Mouse (Mus musculus): Measurements from ENCODE around the gene Pigl. TPM values are rescaled to one million over a fixed set of nuclear protein-coding genes. Genes with fewer than 3 reads are reported as not detected.
"Not testable (repeated sequence)": the region's sequence is repeated elsewhere in the genome, so short reads cannot be mapped to it uniquely, and the experiment has no call there.

Gene Pigl
- polyA plus RNA-seq, 1 experiment from 2014 or later, result 10.5 TPM

GRCm38 (mm10) chr11:62463225-62463915 lies 5.1 kb downstream of the Pigl start:
- ATAC-seq (ENCODE audit: low read depth), result no peak
- Histone ChIP-seq H3K36me3 (ENCODE audit: control insufficient read depth, insufficient read depth, low read length) (no peaks in the 10 kb centered on the region), H3K4me1 (replicated peaks; ENCODE audit: control insufficient read depth, insufficient read depth, low read length) (peaks cover 6% of the 10 kb centered on the region), H3K9ac (ENCODE audit: low read length) (no peak overlapping the region), H3K9me3 (ENCODE audit: control insufficient read depth, low read length) (no peaks in the 10 kb centered on the region), H3K4me2 (ENCODE audit: low read depth, low read length) (no peak overlapping the region), H3K4me3 (ENCODE audit: low read length) (no peak overlapping the region), H3K27ac (ENCODE audit: low read length) (no peak overlapping the region), H3K27me3 (ENCODE audit: control insufficient read depth, insufficient read depth, low read depth, low read length) (no peaks in the 10 kb centered on the region)
- WGBS, result 72% methylated on average over 2 of the region's 2 CpGs

- WGBS, result 99% methylated on average over 3 of the region's 3 CpGs
- Histone ChIP-seq H3K9me3 (ENCODE audit: control insufficient read depth, low read length) (no peaks in the 10 kb centered on the region), H3K4me1 (replicated peaks; ENCODE audit: control insufficient read depth, insufficient read depth, low read length) (no peaks in the 10 kb centered on the region), H3K4me2 (ENCODE audit: low read depth, low read length) (no peak overlapping the region), H3K4me3 (ENCODE audit: low read length) (no peak overlapping the region), H3K27me3 (ENCODE audit: control insufficient read depth, insufficient read depth, low read depth, low read length) (no peaks in the 10 kb centered on the region), H3K27ac (ENCODE audit: low read length) (no peak overlapping the region), H3K9ac (ENCODE audit: low read length) (no peak overlapping the region), H3K36me3 (ENCODE audit: control insufficient read depth, insufficient read depth, low read length) (no peaks in the 10 kb centered on the region)
- no peak for ATAC-seq (ENCODE audit: low read depth)
Measured at GRCm38 (mm10) chr11:62464696-62465095, 6.4 kb downstream of the Pigl start.

- no peaks in the 10 kb centered on the region for H3K27me3 ChIP-seq (ENCODE audit: control insufficient read depth, insufficient read depth, low read depth, low read length)
- no peak overlapping the region for H3K27ac ChIP-seq (ENCODE audit: low read length)
- H3K4me3 ChIP-seq (ENCODE audit: low read length), result no peak overlapping the region
- H3K4me1 ChIP-seq (replicated peaks; ENCODE audit: control insufficient read depth, insufficient read depth, low read length), result no peaks in the 10 kb centered on the region
- H3K9me3 ChIP-seq (ENCODE audit: control insufficient read depth, low read length), result no peaks in the 10 kb centered on the region
- H3K4me2 ChIP-seq (ENCODE audit: low read depth, low read length), result no peak overlapping the region
- H3K36me3 ChIP-seq (ENCODE audit: control insufficient read depth, insufficient read depth, low read length), result no peaks in the 10 kb centered on the region
- H3K9ac ChIP-seq (ENCODE audit: low read length), result no peak overlapping the region
- ATAC-seq (ENCODE audit: low read depth), result no peak
- 86% methylated on average over 3 of the region's 3 CpGs for WGBS
Measured at GRCm38 (mm10) chr11:62465849-62466248, 7.6 kb downstream of the Pigl start.

GRCm38 (mm10) chr11:62466546-62466945 lies 8.3 kb downstream of the Pigl start:
- Histone ChIP-seq H3K9ac (ENCODE audit: low read length) (no peak overlapping the region), H3K4me1 (replicated peaks; ENCODE audit: control insufficient read depth, insufficient read depth, low read length) (no peaks in the 10 kb centered on the region), H3K9me3 (ENCODE audit: control insufficient read depth, low read length) (no peaks in the 10 kb centered on the region), H3K27me3 (ENCODE audit: control insufficient read depth, insufficient read depth, low read depth, low read length) (no peaks in the 10 kb centered on the region), H3K4me3 (ENCODE audit: low read length) (no peak overlapping the region), H3K4me2 (ENCODE audit: low read depth, low read length) (no peak overlapping the region), H3K27ac (ENCODE audit: low read length) (no peak overlapping the region), H3K36me3 (ENCODE audit: control insufficient read depth, insufficient read depth, low read length) (no peaks in the 10 kb centered on the region)
- 86% methylated on average over 3 of the region's 3 CpGs for WGBS
- ATAC-seq (ENCODE audit: low read depth), result no peak

GRCm38 (mm10) chr11:62467289-62467688 lies 9.0 kb downstream of the Pigl start:
- H3K9me3 ChIP-seq (ENCODE audit: control insufficient read depth, low read length); H3K27ac ChIP-seq (ENCODE audit: low read length); H3K4me3 ChIP-seq (ENCODE audit: low read length); ATAC-seq (ENCODE audit: low read depth); H3K4me1 ChIP-seq (replicated peaks; ENCODE audit: control insufficient read depth, insufficient read depth, low read length); H3K9ac ChIP-seq (ENCODE audit: low read length); H3K36me3 ChIP-seq (ENCODE audit: control insufficient read depth, insufficient read depth, low read length); H3K27me3 ChIP-seq (ENCODE audit: control insufficient read depth, insufficient read depth, low read depth, low read length); H3K4me2 ChIP-seq (ENCODE audit: low read depth, low read length): not testable (repeated sequence)

GRCm38 (mm10) chr11:62470451-62470850 lies 12.2 kb downstream of the Pigl start:
- no peak overlapping the region for H3K9ac ChIP-seq (ENCODE audit: low read length)
- 92% methylated on average over 6 of the region's 6 CpGs for WGBS

GRCm38 (mm10) chr11:62473516-62473915 lies 15.3 kb downstream of the Pigl start:
- ATAC-seq (ENCODE audit: low read depth), result no peak
- no peaks in the 10 kb centered on the region for H3K9me3 ChIP-seq (ENCODE audit: control insufficient read depth, low read length)
- 94% methylated on average over 5 of the region's 5 CpGs for WGBS
- no peaks in the 10 kb centered on the region for H3K36me3 ChIP-seq (ENCODE audit: control insufficient read depth, insufficient read depth, low read length)
- H3K9ac ChIP-seq (ENCODE audit: low read length), result no peak overlapping the region
- no peak overlapping the region for H3K4me3 ChIP-seq (ENCODE audit: low read length)
- H3K27me3 ChIP-seq (ENCODE audit: control insufficient read depth, insufficient read depth, low read depth, low read length), result no peaks in the 10 kb centered on the region
- H3K4me1 ChIP-seq (replicated peaks; ENCODE audit: control insufficient read depth, insufficient read depth, low read length), result no peaks in the 10 kb centered on the region
- H3K27ac ChIP-seq (ENCODE audit: low read length), result no peak overlapping the region
- H3K4me2 ChIP-seq (ENCODE audit: low read depth, low read length), result no peak overlapping the region

More at GRCm38 (mm10) chr11:62470451-62470850, 12.2 kb downstream of the Pigl start:
- no peak overlapping the region for H3K4me3 ChIP-seq (ENCODE audit: low read length)
- H3K4me2 ChIP-seq (ENCODE audit: low read depth, low read length), result no peak overlapping the region
- H3K27ac ChIP-seq (ENCODE audit: low read length), result no peak overlapping the region
- no peaks in the 10 kb centered on the region for H3K36me3 ChIP-seq (ENCODE audit: control insufficient read depth, insufficient read depth, low read length)
- no peak for ATAC-seq (ENCODE audit: low read depth)
- H3K27me3 ChIP-seq (ENCODE audit: control insufficient read depth, insufficient read depth, low read depth, low read length), result no peaks in the 10 kb centered on the region
- H3K9me3 ChIP-seq (ENCODE audit: control insufficient read depth, low read length), result no peaks in the 10 kb centered on the region
- H3K4me1 ChIP-seq (replicated peaks; ENCODE audit: control insufficient read depth, insufficient read depth, low read length), result no peaks in the 10 kb centered on the region

- no peaks in the 10 kb centered on the region for H3K9me3 ChIP-seq (ENCODE audit: control insufficient read depth, low read length)
- no peak overlapping the region for H3K9ac ChIP-seq (ENCODE audit: low read length)
- ATAC-seq (ENCODE audit: low read depth), result no peak
- H3K27ac ChIP-seq (ENCODE audit: low read length), result no peak overlapping the region
- H3K36me3 ChIP-seq (ENCODE audit: control insufficient read depth, insufficient read depth, low read length), result no peaks in the 10 kb centered on the region
- H3K4me1 ChIP-seq (replicated peaks; ENCODE audit: control insufficient read depth, insufficient read depth, low read length), result no peaks in the 10 kb centered on the region
- no peak overlapping the region for H3K4me2 ChIP-seq (ENCODE audit: low read depth, low read length)
- WGBS, result 85% methylated on average over 4 of the region's 4 CpGs
- no peaks in the 10 kb centered on the region for H3K27me3 ChIP-seq (ENCODE audit: control insufficient read depth, insufficient read depth, low read depth, low read length)
- no peak overlapping the region for H3K4me3 ChIP-seq (ENCODE audit: low read length)
Measured at GRCm38 (mm10) chr11:62476156-62476555, 17.9 kb downstream of the Pigl start.

- Histone ChIP-seq H3K4me3 (ENCODE audit: low read length) (no peak overlapping the region), H3K4me2 (ENCODE audit: low read depth, low read length) (no peak overlapping the region), H3K36me3 (ENCODE audit: control insufficient read depth, insufficient read depth, low read length) (no peaks in the 10 kb centered on the region), H3K27me3 (ENCODE audit: control insufficient read depth, insufficient read depth, low read depth, low read length) (no peaks in the 10 kb centered on the region), H3K27ac (ENCODE audit: low read length) (no peak overlapping the region), H3K9me3 (ENCODE audit: control insufficient read depth, low read length) (no peaks in the 10 kb centered on the region), H3K9ac (ENCODE audit: low read length) (no peak overlapping the region), H3K4me1 (replicated peaks; ENCODE audit: control insufficient read depth, insufficient read depth, low read length) (no peaks in the 10 kb centered on the region)
- no peak for ATAC-seq (ENCODE audit: low read depth)
- 63% methylated on average over 6 of the region's 6 CpGs for WGBS
Measured at GRCm38 (mm10) chr11:62478931-62479330, 20.7 kb downstream of the Pigl start.

- no peak for ATAC-seq (ENCODE audit: low read depth)
- 69% methylated on average over 5 of the region's 5 CpGs for WGBS
- Histone ChIP-seq H3K27ac (ENCODE audit: low read length) (no peak overlapping the region), H3K9ac (ENCODE audit: low read length) (no peak overlapping the region), H3K36me3 (ENCODE audit: control insufficient read depth, insufficient read depth, low read length) (no peaks in the 10 kb centered on the region), H3K4me2 (ENCODE audit: low read depth, low read length) (no peak overlapping the region), H3K4me3 (ENCODE audit: low read length) (no peak overlapping the region), H3K27me3 (ENCODE audit: control insufficient read depth, insufficient read depth, low read depth, low read length) (no peaks in the 10 kb centered on the region), H3K4me1 (replicated peaks; ENCODE audit: control insufficient read depth, insufficient read depth, low read length) (no peaks in the 10 kb centered on the region), H3K9me3 (ENCODE audit: control insufficient read depth, low read length) (no peaks in the 10 kb centered on the region)
Measured at GRCm38 (mm10) chr11:62479581-62479980, 21.3 kb downstream of the Pigl start.

Data from lung, embryonic 16.5 days (tissue).